Mouse (Mus musculus) CD8-positive naive resting alpha-beta T cell, adult 2 months (primary cell): ENCODE data around the gene Gm12888.
"Not testable (repeated sequence)": the region's sequence is repeated elsewhere in the genome, so short reads cannot be mapped to it uniquely, and the experiment has no call there.

Experiments
- DNase-seq, 2 experiments: peaks; one replicate each; pipeline ENCODE4 v3.0.0; 2022; ENCODE audit warnings: low read depth in 2 of 2, low spot score in 2 of 2

Gm12888 gene

DNA sequence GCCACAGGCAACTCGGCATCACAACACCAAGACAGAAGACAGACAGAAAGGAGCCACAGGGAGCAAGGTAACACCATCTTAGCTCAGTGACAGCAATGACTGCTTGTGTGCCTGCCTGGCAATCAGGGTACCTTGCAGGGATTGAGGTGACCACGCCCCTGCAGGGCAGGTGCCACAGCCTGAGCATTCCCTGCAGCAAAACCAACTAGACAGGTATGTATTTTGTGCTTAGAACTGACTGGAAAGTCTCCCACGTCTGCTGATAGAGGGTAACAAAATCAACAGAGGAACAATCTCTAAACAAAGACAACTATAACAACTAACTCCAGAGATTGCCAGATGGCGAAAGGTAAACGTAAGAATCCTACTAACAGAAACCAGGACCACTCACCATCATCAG, at the start of gene Gm12888:
Gene Gm12888, minus strand, starts transcription at position 101 of the 400 bp plus-strand sequence.
- not testable (repeated sequence) for DNase-seq
